Mouse (Mus musculus): ENCODE measurements at regions not wholly inside any gene's neighbourhood (a gene's known extent, or its start where the extent isn't known, plus 50 kb on each side); places are given as distances from the start of the nearest gene placed in this dataset.
A peak's percentile ranks its signal among the peaks of the same experiment; 100 is the strongest.

- no peak for DNase-seq (ENCODE audit: low spot score in 2 of 2)
Measured at GRCm38 (mm10) chr15:50246418-50247186, 3638.1 kb upstream of the Gm7489 start.

GRCm38 (mm10) chr15:50260057-50260456 lies 3624.6 kb upstream of the Gm7489 start:
- no peak for DNase-seq (ENCODE audit: low spot score in 2 of 2)

GRCm38 (mm10) chr15:50261245-50261872 lies 3623.3 kb upstream of the Gm7489 start:
- DNase-seq (ENCODE audit: low spot score in 2 of 2) = peak in 1 of 2 experiments; percentile 11

GRCm38 (mm10) chr15:50267542-50267941 lies 3617.2 kb upstream of the Gm7489 start:
- no peak for DNase-seq (ENCODE audit: low spot score in 2 of 2)

GRCm38 (mm10) chr15:50271646-50272045 lies 3613.1 kb upstream of the Gm7489 start:
- no peak for DNase-seq (ENCODE audit: low spot score in 2 of 2)

GRCm38 (mm10) chr15:50282576-50282975 lies 3602.1 kb upstream of the Gm7489 start:
- DNase-seq (ENCODE audit: low spot score in 2 of 2) = no peak

GRCm38 (mm10) chr15:50283491-50283890 lies 3601.2 kb upstream of the Gm7489 start:
- no peak for DNase-seq (ENCODE audit: low spot score in 2 of 2)

GRCm38 (mm10) chr15:50301831-50302230 lies 3582.9 kb upstream of the Gm7489 start:
- no peak for DNase-seq (ENCODE audit: low spot score in 2 of 2)

- DNase-seq (ENCODE audit: low spot score in 2 of 2) = no peak
Measured at GRCm38 (mm10) chr15:50304085-50304484, 3580.6 kb upstream of the Gm7489 start.

- no peak for DNase-seq (ENCODE audit: low spot score in 2 of 2)
Measured at GRCm38 (mm10) chr15:50320796-50321195, 3563.9 kb upstream of the Gm7489 start.

GRCm38 (mm10) chr15:50345536-50345935 lies 3539.2 kb upstream of the Gm7489 start:
- no peak for DNase-seq (ENCODE audit: low spot score in 2 of 2)

GRCm38 (mm10) chr15:50346953-50347352 lies 3537.8 kb upstream of the Gm7489 start:
- DNase-seq (ENCODE audit: low spot score in 2 of 2) = no peak

GRCm38 (mm10) chr15:50360033-50360988 lies 3524.4 kb upstream of the Gm7489 start:
- no peak for DNase-seq (ENCODE audit: low spot score in 2 of 2)

GRCm38 (mm10) chr15:50361334-50361733 lies 3523.4 kb upstream of the Gm7489 start:
- peak in 1 of 2 experiments; percentile 1 for DNase-seq (ENCODE audit: low spot score in 2 of 2)

- peak in 1 of 2 experiments; percentile 1 for DNase-seq (ENCODE audit: low spot score in 2 of 2)
Measured at GRCm38 (mm10) chr15:50361751-50362507, 3522.8 kb upstream of the Gm7489 start.

GRCm38 (mm10) chr15:50400006-50400781 lies 3484.5 kb upstream of the Gm7489 start:
- DNase-seq (ENCODE audit: low spot score in 2 of 2) = peak; percentile 11 to 34

- DNase-seq (ENCODE audit: low spot score in 2 of 2) = no peak
Measured at GRCm38 (mm10) chr15:50401386-50401785, 3483.3 kb upstream of the Gm7489 start.

GRCm38 (mm10) chr15:50402551-50402950 lies 3482.2 kb upstream of the Gm7489 start:
- DNase-seq (ENCODE audit: low spot score in 2 of 2) = no peak

- DNase-seq (ENCODE audit: low spot score in 2 of 2) = no peak
Measured at GRCm38 (mm10) chr15:50403883-50404282, 3480.8 kb upstream of the Gm7489 start.

GRCm38 (mm10) chr15:50408985-50409384 lies 3475.7 kb upstream of the Gm7489 start:
- no peak for DNase-seq (ENCODE audit: low spot score in 2 of 2)

- DNase-seq (ENCODE audit: low spot score in 2 of 2) = no peak
Measured at GRCm38 (mm10) chr15:50417641-50418040, 3467.1 kb upstream of the Gm7489 start.

Measured in natural killer cell, adult 2 months (primary cell).